Mouse (Mus musculus) spleen, postnatal 4 days (tissue): ENCODE measurements around the gene Tmprss3.

Source experiments
- DNase-seq, 2 experiments: peaks; one replicate each; pipeline ENCODE4 v3.0.0; 2022; ENCODE audit warnings: low spot score in 2 of 2

Tmprss3 gene

DNA sequence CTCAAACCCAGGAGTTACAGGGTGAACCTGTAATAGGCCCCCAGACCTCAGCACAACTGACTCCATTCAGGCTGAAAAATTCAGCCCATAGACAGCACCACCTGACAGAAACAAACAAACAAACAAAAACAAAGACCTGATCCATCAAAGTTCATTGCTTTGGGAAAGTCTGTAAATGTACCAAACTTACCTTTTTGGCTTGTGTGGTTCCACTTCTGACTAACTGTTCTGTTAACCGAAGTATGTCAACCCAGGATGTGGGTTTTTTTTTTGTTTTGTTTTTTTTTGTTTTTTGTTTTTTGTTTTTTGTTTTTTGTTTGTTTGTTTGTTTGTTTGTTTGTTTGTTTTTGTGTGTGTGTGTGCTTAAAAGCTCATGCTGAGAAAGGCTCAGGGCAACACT is 62.0 kb downstream of the Tmprss3 start:
- DNase-seq: no peak

DNA sequence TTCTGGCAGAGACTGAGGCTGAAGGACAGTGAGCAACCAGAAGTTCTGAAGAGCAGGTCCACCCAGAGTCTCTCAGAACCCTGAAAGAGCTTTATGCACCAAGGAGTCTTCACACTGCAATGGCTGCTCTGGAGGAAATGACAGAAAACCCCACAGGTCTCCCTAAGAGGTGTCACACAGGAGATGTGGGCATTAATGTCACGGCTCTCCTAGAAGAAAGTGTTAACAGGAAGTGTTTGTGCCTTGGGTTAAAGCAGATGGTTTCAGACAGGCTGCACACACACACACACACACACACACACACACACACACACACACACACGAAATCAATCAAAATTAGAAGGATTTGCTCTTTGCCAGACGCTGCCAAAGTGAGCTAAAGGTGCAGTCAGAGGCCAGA is 62.5 kb downstream of the Tmprss3 start:
- no peak for DNase-seq

DNA sequence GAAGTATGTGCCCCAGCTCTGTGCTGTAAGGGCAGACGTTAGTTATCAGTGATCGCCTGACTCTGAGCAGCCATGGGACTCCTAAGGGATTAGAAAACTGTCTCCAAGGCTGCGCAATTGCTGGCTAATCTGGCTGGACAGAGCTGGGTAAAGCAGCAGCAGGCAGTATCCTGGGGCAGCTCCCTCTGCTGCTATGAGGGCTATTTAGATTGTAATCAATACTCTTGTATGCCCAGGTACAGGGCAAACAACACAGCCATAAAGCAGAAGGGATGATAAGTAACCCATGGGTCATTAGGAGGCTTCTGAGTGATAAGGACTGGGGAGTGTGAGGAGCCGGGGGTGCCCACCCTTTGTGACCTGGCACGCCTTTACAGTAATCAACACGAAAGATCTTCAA is 63.9 kb downstream of the Tmprss3 start:
- no peak for DNase-seq

DNA sequence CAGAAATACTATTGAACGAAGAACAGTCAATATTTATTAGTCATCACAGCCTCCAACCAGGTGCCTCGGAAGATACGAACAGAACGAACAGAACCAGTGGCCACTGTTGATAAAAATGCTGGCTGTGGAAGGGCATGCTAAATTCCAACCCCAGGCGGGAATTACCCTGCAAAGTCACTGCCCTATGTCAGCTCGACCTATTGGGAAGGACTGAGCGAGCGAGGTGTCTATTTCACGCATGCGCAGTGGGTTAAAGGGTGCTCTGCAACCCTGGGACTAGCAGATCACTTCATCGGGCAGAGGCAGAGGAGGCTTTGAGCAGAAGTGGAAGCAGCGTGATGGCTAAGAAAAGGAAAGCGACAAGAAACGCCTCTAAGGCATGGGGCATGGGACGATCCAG is 65.0 kb downstream of the Tmprss3 start:
- no peak for DNase-seq

DNA sequence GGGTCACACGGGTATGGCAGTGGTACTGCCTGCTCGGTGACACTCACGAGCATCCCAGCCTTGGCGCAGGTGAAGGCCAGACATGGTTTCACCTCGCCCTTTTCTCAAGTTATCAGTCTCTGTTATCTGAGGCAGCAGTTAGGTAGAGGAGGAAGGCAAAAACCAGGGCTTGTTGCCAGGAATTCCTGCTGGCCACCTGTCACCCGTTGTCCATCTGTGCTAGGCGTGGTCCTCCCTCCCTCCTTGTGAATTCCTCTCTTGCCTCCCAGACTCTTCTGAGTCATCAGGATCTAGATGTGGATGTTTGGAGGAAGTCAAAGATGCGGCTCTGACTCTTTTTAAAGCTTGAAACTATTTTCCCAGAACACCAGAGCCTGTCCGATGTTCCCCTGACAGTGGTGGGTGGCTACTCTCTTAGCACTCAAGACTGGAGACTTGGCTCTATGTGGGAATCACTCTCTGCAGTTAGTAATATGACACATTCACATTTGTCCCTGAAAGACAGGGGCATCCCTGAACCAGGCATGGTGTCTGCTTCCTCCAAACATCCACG is 67.4 kb downstream of the Tmprss3 start:
- DNase-seq: no peak

DNA sequence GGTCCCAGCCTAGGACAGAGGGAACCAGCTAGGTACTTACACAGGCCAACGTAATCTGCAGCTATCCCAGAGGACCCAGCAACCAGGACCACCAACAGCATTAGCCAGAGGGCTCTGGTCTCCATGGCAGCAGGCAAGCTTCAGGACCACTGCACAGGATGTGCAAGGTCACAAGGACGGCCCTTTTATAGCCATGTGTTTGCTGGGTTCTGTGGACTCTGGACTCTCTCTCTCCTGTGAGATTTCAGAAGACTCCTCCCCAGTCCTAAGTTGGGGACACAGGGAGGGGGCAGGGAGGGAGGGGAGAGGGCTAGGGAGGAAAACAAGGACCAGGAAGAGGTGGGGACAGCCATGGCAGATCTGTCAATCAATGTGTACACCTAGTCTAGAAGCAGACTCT is 69.3 kb downstream of the Tmprss3 start, which contains the start of gene Tff3:
TSS of gene Tff3 (minus strand) at position 195 of the 400 bp plus-strand sequence.
- DNase-seq: no peak
